Mouse (Mus musculus) bone marrow, adult 2 months (tissue): ENCODE measurements around the gene Yy2.

Source experiments
- CTCF ChIP-seq: fragments of 200-500 bp; IDR thresholded peaks from 2 replicates; pipeline ENCODE4 v1.5.1; 2011; ENCODE audit warnings: low read length, control low read depth; ENCODE audit not compliant: control insufficient read depth, insufficient read depth
- POLR2A ChIP-seq: fragments of 200-500 bp; IDR thresholded peaks from 2 replicates; pipeline ENCODE4 v1.6.1; 2011; ENCODE audit warnings: low read depth, mild to moderate bottlenecking, control low read depth, low read length, borderline replicate concordance; ENCODE audit not compliant: control insufficient read depth

DNA sequence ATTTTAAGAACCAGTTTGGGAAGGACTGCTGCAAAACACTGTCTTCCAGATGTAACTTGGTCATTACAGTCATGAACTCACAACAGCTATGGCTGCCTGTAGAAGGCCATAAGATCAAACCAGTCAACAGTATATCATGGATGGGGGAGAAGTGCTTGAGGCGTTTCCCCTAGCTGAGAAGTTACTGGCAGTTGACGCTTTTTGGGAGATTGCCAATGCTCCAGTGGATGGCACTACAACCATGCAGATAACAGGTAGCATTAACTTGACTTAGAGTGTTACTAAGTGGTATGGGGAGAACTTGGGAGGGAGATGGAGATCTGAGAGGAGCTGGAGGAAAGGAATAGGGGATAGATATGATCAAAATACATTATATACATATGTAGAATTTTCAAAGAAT, 5.9 kb upstream of the Yy2 start:
- TF ChIP-seq POLR2A: no peak
- no peak for TF ChIP-seq CTCF
